Mouse (Mus musculus): Measurements from ENCODE around the gene Tmem50b. TPM values are rescaled to one million over a fixed set of nuclear protein-coding genes. Genes with fewer than 3 reads are reported as not detected.
A peak's percentile ranks its signal among the peaks of the same experiment; 100 is the strongest.
"Not testable (repeated sequence)": the region's sequence is repeated elsewhere in the genome, so short reads cannot be mapped to it uniquely, and the experiment has no call there.

Gene Tmem50b
- total RNA-seq, 2 experiments from 2014 or later, result 60.2 to 73.8 TPM

DNA sequence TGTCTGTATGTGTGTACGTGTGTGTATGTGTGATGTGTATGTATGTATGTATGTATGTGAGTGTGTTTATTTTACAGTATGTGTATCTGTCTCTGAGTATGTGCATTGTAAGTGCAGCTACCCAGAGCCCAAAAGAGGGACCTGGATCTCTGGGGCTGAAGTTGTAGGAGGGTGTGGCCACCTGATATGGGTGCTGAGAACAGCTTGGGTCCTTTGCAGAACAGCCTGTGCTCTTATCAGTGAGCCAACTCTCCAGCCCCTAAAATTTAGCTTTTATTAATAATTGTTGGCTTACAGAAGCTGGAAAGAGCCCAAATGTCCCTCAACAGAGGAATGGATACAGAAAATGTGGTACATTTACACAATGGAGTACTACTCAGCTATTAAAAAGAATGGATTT is 54.0 kb downstream of the Tmem50b start:
- DNase-seq (ENCODE audit: low spot score in 2 of 2), result no peak

DNA sequence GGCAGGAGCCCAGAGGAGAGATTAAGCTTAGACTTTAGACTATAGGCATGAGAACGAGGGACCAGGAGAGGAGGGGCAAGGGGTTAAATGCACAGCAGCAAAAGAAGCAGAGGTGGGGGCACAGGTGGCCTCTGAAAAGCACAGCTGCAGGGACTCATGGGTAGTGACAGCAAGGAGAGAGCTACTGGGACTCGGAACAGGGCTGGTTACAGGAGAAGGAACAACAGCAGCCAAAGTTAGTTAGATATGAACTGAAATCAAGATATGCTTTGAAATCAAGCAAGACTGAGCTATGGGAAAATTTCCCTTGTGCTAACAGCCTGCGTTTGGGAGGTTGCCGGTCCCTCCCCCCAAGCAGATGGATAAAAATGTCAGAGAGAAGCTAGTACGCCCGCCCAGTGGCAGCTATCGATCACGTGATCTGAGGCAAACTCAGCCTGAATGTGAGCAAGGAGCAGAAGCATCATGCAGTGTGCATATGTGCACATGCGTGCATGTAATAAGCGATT is 56.0 kb downstream of the Tmem50b start:
- DNase-seq (ENCODE audit: low spot score in 2 of 2), result no peak

DNA sequence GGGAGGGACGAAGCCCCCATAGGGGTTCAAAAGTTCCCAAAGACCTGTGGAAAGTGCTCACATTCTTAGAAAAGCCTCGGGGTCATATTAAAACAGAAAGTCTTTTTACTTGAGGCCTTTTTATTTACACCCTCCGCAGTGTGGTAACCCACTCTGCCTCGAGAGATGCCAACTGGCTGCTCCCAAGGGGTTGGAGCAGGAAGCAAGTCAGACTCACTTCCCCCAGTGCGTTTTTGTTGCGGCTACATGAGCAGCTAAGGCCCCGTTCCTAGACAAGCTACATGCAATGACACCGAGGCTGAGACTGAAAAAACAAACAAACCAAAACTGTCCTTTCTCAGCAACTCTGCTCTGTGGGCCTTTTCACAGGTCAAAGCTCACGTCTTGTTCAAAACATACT is 59.1 kb downstream of the Tmem50b start:
- DNase-seq (ENCODE audit: low spot score in 2 of 2), result no peak

DNA sequence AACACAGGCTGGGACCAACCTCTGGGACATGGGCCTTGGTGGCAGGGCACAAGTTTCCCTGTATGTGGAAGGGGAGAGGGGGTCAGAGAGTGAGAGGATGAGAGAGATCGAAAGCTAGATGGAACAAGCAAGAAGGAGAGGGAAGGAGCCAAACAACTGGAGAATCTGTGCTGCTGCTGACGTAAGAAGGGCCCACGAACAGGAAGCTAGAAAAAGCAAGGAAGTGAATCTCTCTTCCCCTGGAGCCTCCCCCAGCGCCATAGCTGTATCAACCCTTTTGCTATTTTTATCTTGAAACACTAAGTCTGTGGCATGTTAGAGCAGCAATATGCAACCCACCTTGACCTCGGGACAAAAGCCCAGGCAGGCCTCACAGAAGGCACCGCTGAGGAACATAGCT is 59.5 kb downstream of the Tmem50b start:
- no peak for DNase-seq (ENCODE audit: low spot score in 2 of 2)

DNA sequence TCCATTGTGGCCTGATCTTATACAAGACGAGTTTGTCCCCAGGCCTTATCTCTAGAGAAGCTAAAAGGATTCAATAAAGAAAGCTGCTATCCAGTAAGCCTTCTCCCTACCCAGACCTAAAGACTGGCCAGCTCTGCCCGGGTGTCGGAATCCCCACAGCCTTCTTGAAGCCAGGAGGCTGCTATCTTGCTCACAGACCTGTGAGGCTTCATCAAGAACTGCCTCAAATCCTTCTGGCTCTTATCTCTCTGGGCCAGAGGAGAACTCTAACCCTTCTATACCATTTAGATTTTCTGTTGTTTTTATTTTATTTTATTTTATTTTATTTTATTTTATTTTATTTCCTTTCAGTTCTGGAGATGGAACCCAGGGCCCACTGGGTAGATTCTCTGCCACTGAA is 60.5 kb downstream of the Tmem50b start:
- no peak for DNase-seq (ENCODE audit: low spot score in 2 of 2)

DNA sequence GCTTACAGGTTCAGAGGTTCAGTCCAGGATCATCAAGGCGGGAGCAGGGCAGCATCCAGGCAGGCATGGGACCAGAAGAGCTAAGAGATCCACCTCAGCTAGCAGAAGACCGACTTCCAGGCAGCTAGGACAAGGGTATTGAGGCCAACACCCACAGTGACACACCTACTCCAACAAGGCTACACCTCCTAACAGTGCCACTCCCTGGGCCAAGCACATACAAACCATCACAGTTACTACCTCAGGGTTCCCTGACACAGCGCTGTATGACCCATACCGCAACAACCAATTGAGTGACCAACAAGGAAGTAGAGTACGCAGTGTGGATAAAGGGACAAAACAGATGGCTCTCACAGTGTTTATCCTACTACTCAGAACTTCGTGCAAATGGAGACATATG is 61.2 kb downstream of the Tmem50b start:
- DNase-seq (ENCODE audit: low spot score in 2 of 2), result no peak

DNA sequence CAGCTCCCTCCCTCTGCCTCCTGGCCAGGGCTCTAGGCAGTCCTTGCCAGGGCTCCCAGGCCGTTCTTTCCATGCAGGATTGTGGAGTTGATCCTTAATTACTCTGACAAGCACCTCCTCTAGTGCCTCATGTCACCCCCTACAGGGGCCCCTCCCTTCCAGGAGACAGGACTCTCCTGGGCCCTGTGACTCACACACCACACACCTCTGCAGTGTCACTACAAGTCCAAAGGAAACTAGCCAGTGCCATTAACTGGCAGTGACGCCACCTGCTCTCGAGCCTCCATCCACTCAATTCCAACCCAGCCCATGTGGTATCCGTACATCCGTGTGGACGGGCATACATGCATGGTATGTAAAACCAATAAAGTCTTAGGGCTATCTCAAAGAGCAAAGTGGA is 62.7 kb downstream of the Tmem50b start:
- DNase-seq (ENCODE audit: low spot score in 2 of 2), result no peak

DNA sequence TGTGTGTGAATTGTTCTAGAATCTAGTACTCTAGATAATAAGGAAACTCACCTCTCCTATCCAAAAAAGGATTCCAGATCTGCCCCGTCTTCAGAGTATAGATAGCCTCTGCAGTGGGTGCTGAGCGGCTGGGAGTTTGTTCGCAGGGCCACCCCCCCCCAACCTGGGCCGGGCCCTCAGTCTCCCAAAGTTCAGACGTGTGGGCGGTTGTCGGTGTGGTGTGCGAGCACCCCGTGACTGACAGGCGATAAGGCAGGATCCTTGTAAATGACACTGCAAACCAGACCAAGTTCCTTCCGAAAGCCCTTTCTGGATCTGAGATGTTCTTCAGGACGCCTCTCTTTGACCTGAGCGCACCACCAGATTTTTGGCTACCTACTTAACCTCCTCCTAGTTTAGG is 63.1 kb downstream of the Tmem50b start:
- DNase-seq (ENCODE audit: low spot score in 2 of 2), result peak in 1 of 2 experiments; percentile 67

DNA sequence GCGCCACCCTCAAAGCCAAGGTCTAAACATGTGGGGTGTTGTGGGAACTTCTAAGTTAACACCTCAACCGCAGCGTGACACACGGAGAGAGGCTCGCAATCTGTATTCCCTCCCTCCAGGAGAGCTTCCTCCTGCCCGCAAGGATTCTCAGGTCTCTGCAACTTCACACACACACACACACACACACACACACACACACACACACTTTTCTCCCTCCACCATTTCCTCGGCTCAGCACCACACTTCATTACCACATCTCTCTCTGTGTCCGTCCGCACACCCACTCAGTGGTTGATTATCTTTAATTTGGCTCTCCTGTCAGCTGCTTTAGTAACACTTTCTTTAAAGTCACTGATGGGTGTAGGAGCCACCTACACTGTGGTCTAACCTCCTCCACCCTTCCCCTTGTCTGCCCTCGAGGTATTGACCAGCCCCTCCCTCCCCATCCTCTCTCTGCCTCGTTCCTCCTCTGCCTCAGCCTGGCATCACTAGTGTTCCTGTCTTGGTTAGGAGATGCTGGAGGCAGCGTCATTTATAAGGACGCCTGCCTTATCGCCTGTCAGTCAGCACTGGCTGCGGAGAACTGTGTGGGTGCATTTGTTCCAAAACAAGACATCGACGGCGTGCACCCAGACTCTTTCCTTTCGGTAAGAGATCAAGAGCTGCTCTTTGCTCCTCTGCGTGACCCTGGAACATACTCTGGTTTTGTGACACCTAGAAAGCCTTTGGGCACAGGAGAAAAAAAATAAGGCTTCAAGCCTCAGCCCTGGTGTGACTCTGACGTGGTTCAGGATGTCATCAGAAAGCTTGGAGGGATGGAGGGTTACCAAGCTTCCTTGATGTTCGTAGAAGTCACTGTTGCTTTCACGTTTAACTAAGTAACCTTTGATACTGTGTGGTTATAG is 64.3 kb downstream of the Tmem50b start:
- DNase-seq (ENCODE audit: low spot score in 2 of 2), result no peak

DNA sequence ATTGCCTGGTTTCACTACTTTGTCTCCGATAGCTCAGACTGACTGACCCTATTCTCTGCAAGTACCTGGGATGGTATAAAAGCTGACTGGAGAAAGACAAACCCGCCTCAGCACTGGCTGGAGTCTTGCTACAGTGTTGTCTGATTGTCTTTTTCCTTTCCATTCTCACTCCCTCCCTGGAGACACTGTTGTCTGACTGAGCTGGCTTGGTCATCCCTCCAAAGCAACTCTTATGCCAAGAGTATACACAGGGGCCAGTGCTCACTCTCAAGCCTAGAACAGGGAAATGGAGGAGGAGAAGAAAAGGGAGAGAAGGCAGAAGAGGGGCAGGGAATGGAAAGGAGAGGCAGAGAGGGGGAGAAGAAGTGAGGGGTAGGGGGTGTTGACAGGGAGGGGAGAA is 65.2 kb downstream of the Tmem50b start:
- DNase-seq (ENCODE audit: low spot score in 2 of 2), result no peak

DNA sequence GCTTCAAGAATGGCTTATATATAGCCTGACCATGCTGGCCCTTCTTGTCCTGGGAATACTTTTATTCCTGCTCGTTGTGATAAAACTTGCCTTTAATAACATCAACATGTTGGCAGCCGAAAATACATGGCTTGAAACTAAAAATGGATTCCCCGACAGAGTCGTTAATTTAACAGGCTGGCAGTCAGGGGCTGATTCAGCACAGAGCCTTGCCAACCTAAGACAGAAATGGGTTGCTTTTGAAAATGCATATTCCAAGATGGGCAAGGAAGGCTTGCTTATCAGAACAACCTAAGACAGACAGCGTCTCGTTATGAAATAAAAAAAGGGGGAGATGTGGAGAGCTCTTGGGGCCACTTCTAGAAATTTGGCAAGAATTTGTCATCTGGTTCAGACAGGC is 65.7 kb downstream of the Tmem50b start:
- no peak for DNase-seq (ENCODE audit: low spot score in 2 of 2)

DNA sequence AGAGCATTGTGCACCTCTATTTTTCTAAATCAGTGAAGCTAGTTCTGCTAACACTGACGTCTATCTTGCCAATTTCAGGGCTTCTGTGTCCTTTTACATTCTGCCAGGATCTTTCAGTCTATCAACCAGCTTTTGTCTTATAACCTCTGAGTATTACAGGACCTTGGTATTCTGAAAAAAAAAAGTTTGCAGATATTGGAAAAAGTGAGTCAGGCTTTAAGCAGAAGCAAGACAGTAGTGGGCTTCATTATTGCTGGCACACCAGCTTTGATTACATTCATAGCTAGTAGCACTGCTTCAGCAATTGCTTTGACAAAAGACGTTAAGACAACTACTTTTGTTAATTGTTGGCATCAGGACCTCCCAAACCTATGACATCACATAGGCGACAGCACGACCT is 66.8 kb downstream of the Tmem50b start:
- not testable (repeated sequence) for DNase-seq (ENCODE audit: low spot score in 2 of 2)

DNA sequence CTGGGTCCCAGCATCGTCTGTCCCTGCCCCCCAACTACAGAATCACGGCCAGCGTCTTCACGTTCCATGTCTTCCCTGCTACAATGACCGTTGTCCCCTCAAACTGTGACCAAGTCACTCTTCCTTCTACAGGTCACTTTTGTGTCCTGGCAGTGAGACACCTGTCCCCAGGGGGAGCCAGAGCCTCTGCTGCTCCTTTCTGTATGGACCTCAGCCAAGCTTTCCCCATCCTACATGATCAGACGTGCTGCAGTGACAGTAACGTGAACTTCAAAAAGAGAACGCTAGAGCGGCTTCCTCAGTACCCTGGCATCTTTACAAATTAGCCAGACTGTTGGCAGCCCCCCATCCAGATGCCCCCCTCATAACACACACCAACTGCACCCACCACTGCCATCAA is 69.0 kb downstream of the Tmem50b start:
- DNase-seq (ENCODE audit: low spot score in 2 of 2), result no peak

DNA sequence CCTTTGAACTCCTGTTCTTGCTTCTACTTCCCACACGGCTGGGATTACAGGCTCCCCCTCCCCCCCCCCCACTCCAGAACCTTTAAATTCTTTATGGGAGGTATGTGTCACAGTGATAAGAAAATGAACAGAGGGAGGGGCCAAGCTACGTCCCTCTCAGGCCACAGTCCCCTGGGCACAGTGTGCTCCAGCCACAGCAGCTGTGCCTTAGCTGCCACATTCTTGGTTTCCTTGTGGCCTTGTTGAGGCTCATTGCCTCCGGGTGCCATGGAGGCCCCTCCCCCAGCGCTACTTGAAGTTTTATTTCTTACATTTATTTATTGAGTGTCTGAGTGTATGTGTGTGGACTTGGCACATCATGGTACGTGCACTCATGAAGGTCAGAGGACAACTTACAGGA is 70.1 kb downstream of the Tmem50b start:
- DNase-seq (ENCODE audit: low spot score in 2 of 2), result no peak

DNA sequence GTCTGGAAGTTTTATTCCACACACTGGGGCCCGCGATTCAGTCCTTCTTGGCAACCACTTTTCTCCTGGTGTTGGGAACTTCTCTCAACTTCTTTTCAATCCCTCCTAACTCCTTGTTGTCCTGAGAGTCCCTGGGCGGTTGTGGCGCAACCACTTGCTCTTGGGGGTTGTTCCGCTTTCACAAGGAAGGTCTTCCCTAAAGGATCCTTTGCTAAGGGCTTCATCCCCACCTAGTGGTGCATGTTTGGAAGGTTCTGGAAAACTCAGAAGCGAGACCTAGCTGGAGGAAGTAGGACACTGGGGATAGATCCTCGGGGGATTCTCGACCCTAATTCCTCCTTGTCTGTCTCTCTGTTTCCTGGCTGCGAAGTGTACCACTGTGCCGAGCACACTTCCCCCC is 70.5 kb downstream of the Tmem50b start:
- no peak for DNase-seq (ENCODE audit: low spot score in 2 of 2)

DNA sequence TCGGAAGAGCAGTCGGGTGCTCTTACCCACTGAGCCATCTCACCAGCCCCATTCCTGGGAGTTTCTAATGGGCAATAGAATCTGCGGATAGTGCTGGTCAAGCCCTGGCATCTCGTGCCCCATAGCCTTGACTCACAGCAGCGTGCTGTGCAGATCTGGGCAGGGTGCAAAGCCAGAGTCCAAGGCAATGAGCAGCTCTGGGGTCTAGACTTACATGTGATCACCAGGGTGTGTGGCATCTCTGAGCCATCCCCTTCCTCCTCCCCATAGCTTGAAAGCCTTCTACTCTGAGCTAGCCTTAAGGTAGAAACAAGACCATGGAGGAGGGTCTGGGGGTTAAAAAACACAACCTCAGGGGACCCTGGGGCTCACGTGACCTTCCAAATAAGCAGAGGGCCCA is 71.3 kb downstream of the Tmem50b start:
- no peak for DNase-seq (ENCODE audit: low spot score in 2 of 2)

Small RNA genes lying within 50 kb of the gene (microRNA-seq; reads per million reads assigned to microRNA genes)
- gene Mir6367 (ENCODE audit: borderline number of aligned reads in 2 of 2), result 0 reads per million in 2 experiments

Other genes starting within 250 kb of the Tmem50b start
- 100 to 1,000 TPM in 1 of 2 experiments, 10 to 100 TPM in 1; 99.5 to 102 TPM for gene Ifnar2, start 225.0 kb downstream of the Tmem50b start, total RNA-seq (2021)
- gene Gm21970, start 206.1 kb downstream of the Tmem50b start, total RNA-seq (2021), result not detected
- 100 to 1,000 TPM; 176 to 268 TPM for gene Il10rb, start 191.6 kb downstream of the Tmem50b start, total RNA-seq (2021)
- gene Ifnar1, start 112.6 kb downstream of the Tmem50b start, total RNA-seq (2021), result 10 to 100 TPM; 53.5 to 55.4 TPM
- gene Ifngr2, start 50.7 kb downstream of the Tmem50b start, total RNA-seq (2021), result 10 to 100 TPM; 20.2 to 27.6 TPM
- gene Dnajc28, start 21.2 kb upstream of the Tmem50b start, total RNA-seq (2021), result 10 to 100 TPM; 10.4 to 10.8 TPM
- gene Gart, start 49.2 kb upstream of the Tmem50b start, total RNA-seq (2021), result 100 to 1,000 TPM in 1 of 2 experiments, 10 to 100 TPM in 1; 86.9 to 108 TPM
- 100 to 1,000 TPM; 215 to 253 TPM for gene Son, start 49.7 kb upstream of the Tmem50b start, total RNA-seq (2021)
- gene Donson, start 91.0 kb upstream of the Tmem50b start, total RNA-seq (2021), result 1 to 10 TPM; 7.5 to 7.8 TPM
- gene Cryzl1, start 131.2 kb upstream of the Tmem50b start, total RNA-seq (2021), result 10 to 100 TPM; 45.9 TPM
- 10 to 100 TPM; 36.5 to 49.3 TPM for gene Itsn1, start 131.5 kb upstream of the Tmem50b start, total RNA-seq (2021)

Data from adrenal gland, adult 18-20 months (tissue).